Mouse (Mus musculus) limb, embryonic 12.5 days (tissue): ENCODE results near the gene Plppr1. TPM values are rescaled to one million over a fixed set of nuclear protein-coding genes. Genes with fewer than 3 reads are reported as not detected.

Source experiments
- ATAC-seq: fragments of 200-750 bp; cut with Nextera tagmentation; 2 replicates; pipeline ENCODE4 v1.8.0; 2017; ENCODE audit warnings: low read depth, moderate TSS enrichment; ENCODE audit not compliant: insufficient number of reproducible peaks, insufficient read depth, low FRiP score, low TSS enrichment
- H3K27ac ChIP-seq: fragments of 300-500 bp; sonication (generic); 2 replicates; pipeline ENCODE4 v1.5.1; 2016; ENCODE audit warnings: mild to moderate bottlenecking, moderate library complexity
- H3K27me3 ChIP-seq: fragments of 300-500 bp; sonication (generic); 2 replicates; pipeline ENCODE4 v1.6.1; 2016; ENCODE audit warnings: mild to moderate bottlenecking, moderate library complexity
- H3K36me3 ChIP-seq: fragments of 300-500 bp; sonication (generic); 2 replicates; pipeline ENCODE4 v1.6.1; 2016; ENCODE audit warnings: mild to moderate bottlenecking, moderate library complexity
- H3K4me1 ChIP-seq: fragments of 300-500 bp; sonication (generic); replicated peaks from 2 replicates; pipeline ENCODE4 v1.6.1; 2016
- H3K4me2 ChIP-seq: fragments of 300-500 bp; sonication (generic); 2 replicates; pipeline ENCODE4 v1.6.1; 2016; ENCODE audit warnings: mild to moderate bottlenecking, moderate library complexity
- H3K4me3 ChIP-seq: fragments of 300-500 bp; sonication (generic); replicated peaks from 2 replicates; pipeline ENCODE4 v1.5.1; 2016; ENCODE audit warnings: mild to moderate bottlenecking
- H3K9ac ChIP-seq: fragments of 300-500 bp; sonication (generic); replicated peaks from 2 replicates; pipeline ENCODE4 v1.6.1; 2016; ENCODE audit warnings: mild to moderate bottlenecking, moderate library complexity
- H3K9me3 ChIP-seq: fragments of 300-500 bp; sonication (generic); 2 replicates; pipeline ENCODE4 v1.6.1; 2016; ENCODE audit warnings: mild to moderate bottlenecking, moderate library complexity
- WGBS: fragments of 180-500 bp; shearing (Covaris S2); methylation state at CpG from one replicate; pipeline ENCODE4 v1.1.7; 2016; 5-methylcytosine and 5-hydroxymethylcytosine counted together
- polyA plus RNA-seq: library from polyadenylated mRNA; unstranded; fragments of >200 nt; fragmentation: Nextera tagmentation; extraction: Ambion mirVana; gene quantifications from 2 replicates; pipeline ENCODE4 v1.2.1, GENCODE M21; 2016

Gene Plppr1
- polyA plus RNA-seq, 1 experiment from 2014 or later, result 2.1 TPM

GRCm38 (mm10) chr4:49118842-49119241 is 59.8 kb downstream of the Plppr1 start:
- Histone ChIP-seq H3K4me2 (no peak overlapping the region), H3K9me3 (no peaks in the 10 kb centered on the region), H3K36me3 (no peaks in the 10 kb centered on the region), H3K9ac (no peak overlapping the region), H3K4me1 (no peaks in the 10 kb centered on the region), H3K27me3 (no peaks in the 10 kb centered on the region), H3K4me3 (no peak overlapping the region), H3K27ac (no peak overlapping the region)
- WGBS, result 70% methylated on average over 2 of the region's 2 CpGs
- no peak for ATAC-seq

DNA sequence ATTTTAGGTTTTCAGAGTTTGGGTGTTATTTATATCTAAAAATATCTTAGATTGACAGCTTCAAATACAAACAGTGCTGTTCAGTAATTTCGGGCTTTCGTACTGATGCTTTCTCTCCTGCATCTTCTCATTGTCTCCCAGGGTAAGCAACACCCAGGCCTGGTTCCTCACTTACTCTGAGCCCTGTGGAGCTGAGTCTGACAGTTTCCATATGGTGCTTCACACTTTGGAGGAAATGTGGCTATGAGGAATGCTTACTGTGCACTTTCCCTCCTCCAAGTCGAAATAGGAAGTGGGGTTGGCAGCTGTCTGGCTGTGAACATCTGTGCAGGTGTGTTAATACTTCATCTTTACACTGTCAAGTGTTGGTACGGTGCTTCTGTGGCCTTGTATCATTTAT is 85.7 kb downstream of the Plppr1 start:
- ATAC-seq, result no peak
- no peaks in the 10 kb centered on the region for H3K9me3 ChIP-seq
- no peak overlapping the region for H3K9ac ChIP-seq
- 63% methylated on average over 4 of the region's 4 CpGs for WGBS
- no peaks in the 10 kb centered on the region for H3K36me3 ChIP-seq
- no peak overlapping the region for H3K4me3 ChIP-seq
- peaks cover 4% of the 10 kb centered on the region for H3K4me1 ChIP-seq
- no peaks in the 10 kb centered on the region for H3K27me3 ChIP-seq
- no peak overlapping the region for H3K4me2 ChIP-seq
- no peak overlapping the region for H3K27ac ChIP-seq

GRCm38 (mm10) chr4:49148775-49149174 is 89.7 kb downstream of the Plppr1 start:
- no peak overlapping the region for H3K27ac ChIP-seq
- WGBS, result 83% methylated on average over 2 of the region's 2 CpGs
- ATAC-seq, result no peak

DNA sequence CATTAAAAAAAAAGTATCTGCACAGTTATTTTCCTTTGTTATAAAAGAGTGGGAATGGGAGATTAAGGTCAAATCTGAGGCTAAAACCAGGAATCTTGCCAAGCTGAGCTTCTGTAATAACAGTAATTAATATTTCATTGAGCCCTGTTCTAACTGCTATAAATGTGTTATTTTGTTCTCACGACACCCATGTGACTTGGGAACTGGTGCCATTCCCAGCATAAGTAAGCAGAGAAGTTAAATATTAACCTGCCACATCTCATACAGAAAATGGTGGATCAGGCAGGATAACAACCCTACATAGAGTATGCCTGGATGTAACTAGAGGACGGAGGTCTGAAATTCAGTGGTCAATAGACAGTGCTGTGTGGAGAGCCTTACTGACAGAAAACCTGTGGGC is 90.2 kb downstream of the Plppr1 start:
- Histone ChIP-seq H3K4me2 (no peak overlapping the region), H3K27ac (no peak overlapping the region), H3K4me3 (no peak overlapping the region), H3K9ac (no peak overlapping the region), H3K27me3 (no peaks in the 10 kb centered on the region), H3K36me3 (no peaks in the 10 kb centered on the region), H3K9me3 (no peaks in the 10 kb centered on the region), H3K4me1 (peaks cover 8% of the 10 kb centered on the region)
- 72% methylated on average over 2 of the region's 2 CpGs for WGBS
- ATAC-seq, result no peak

More at GRCm38 (mm10) chr4:49148775-49149174, 89.7 kb downstream of the Plppr1 start:
- no peak overlapping the region for H3K9ac ChIP-seq
- peaks cover 8% of the 10 kb centered on the region for H3K4me1 ChIP-seq
- H3K27me3 ChIP-seq, result no peaks in the 10 kb centered on the region
- no peaks in the 10 kb centered on the region for H3K36me3 ChIP-seq
- no peak overlapping the region for H3K4me3 ChIP-seq
- no peaks in the 10 kb centered on the region for H3K9me3 ChIP-seq
- no peak overlapping the region for H3K4me2 ChIP-seq

GRCm38 (mm10) chr4:49153849-49154248 is 94.8 kb downstream of the Plppr1 start:
- H3K4me1 ChIP-seq, result peaks cover 8% of the 10 kb centered on the region
- no peak overlapping the region for H3K4me3 ChIP-seq
- no peaks in the 10 kb centered on the region for H3K9me3 ChIP-seq
- H3K27ac ChIP-seq, result no peak overlapping the region
- no peak for ATAC-seq
- H3K27me3 ChIP-seq, result no peaks in the 10 kb centered on the region
- WGBS, result 49% methylated on average over 5 of the region's 5 CpGs
- no peak overlapping the region for H3K9ac ChIP-seq
- no peaks in the 10 kb centered on the region for H3K36me3 ChIP-seq
- no peak overlapping the region for H3K4me2 ChIP-seq

DNA sequence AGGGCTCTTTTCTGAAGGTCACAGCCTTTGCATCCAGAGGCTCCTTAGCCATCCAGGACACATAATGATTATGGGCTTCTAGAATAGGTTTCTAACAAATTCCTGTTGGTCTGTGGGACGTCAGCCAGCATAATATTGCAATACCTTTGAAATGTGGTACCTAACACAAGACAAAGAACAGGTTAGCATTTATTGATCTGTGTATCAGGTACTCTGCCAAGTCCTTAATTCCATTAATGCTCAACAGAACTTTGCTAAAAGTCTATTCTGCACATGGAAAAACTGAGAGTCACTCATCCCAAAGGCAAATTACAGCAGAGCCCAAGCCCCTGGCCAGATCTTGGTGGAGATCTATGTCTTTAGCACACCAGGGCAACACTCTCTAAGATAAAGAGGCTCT is 97.7 kb downstream of the Plppr1 start:
- no peak overlapping the region for H3K9ac ChIP-seq
- no peak overlapping the region for H3K4me3 ChIP-seq
- ATAC-seq, result no peak
- H3K9me3 ChIP-seq, result no peaks in the 10 kb centered on the region
- H3K27ac ChIP-seq, result no peak overlapping the region
- 66% methylated on average over 1 of the region's 1 CpGs for WGBS
- no peaks in the 10 kb centered on the region for H3K27me3 ChIP-seq
- no peak overlapping the region for H3K4me2 ChIP-seq
- no peaks in the 10 kb centered on the region for H3K36me3 ChIP-seq
- H3K4me1 ChIP-seq, result no peaks in the 10 kb centered on the region

DNA sequence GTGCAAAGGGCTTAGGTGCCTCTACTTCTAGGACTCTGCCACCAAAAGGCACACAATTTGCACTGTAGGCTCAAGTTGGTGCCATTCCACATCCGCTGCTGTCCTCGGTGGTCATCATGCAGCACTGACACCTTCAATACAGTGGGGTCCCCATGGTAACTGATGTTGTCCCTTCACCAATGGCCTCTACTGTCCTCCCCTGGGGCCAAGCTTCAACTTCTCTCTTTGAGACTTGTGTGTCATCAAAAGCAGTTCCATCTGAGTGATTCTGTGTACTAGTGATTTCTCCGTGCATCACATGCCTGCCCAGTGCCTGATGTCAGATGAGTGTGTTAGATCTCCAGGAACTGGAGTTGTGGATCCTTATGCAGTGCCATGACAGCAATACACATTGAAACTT is 104.2 kb downstream of the Plppr1 start:
- no peak overlapping the region for H3K27ac ChIP-seq
- no peak overlapping the region for H3K4me2 ChIP-seq
- no peaks in the 10 kb centered on the region for H3K9me3 ChIP-seq
- no peaks in the 10 kb centered on the region for H3K36me3 ChIP-seq
- 79% methylated on average over 3 of the region's 3 CpGs for WGBS
- no peak overlapping the region for H3K9ac ChIP-seq
- no peak overlapping the region for H3K4me3 ChIP-seq
- no peaks in the 10 kb centered on the region for H3K27me3 ChIP-seq
- ATAC-seq, result no peak
- no peaks in the 10 kb centered on the region for H3K4me1 ChIP-seq

DNA sequence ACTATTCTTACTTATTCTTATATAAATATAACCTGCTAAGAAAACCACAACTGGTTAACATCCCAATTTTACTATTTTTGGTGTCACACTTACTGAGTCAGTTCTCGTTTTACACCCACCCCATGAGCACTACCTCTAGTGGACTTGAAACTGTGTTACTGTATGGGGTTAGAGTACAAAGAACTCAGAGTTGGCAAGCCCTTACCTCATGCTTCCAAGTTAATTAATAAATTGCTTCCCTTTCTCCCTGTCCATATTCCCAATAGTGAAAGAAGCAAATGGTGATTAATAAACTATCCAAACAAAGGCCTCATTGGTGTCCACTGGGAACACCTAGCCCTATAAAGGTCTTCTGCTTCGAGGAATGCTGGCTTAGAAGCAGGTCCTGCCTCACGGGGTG is 107.3 kb downstream of the Plppr1 start:
- no peak for ATAC-seq
- H3K4me3 ChIP-seq, result no peak overlapping the region
- H3K9me3 ChIP-seq, result no peaks in the 10 kb centered on the region
- H3K4me2 ChIP-seq, result no peak overlapping the region
- no peak overlapping the region for H3K27ac ChIP-seq
- H3K9ac ChIP-seq, result no peak overlapping the region
- no peaks in the 10 kb centered on the region for H3K27me3 ChIP-seq
- H3K36me3 ChIP-seq, result no peaks in the 10 kb centered on the region
- 71% methylated on average over 3 of the region's 3 CpGs for WGBS
- H3K4me1 ChIP-seq, result no peaks in the 10 kb centered on the region

DNA sequence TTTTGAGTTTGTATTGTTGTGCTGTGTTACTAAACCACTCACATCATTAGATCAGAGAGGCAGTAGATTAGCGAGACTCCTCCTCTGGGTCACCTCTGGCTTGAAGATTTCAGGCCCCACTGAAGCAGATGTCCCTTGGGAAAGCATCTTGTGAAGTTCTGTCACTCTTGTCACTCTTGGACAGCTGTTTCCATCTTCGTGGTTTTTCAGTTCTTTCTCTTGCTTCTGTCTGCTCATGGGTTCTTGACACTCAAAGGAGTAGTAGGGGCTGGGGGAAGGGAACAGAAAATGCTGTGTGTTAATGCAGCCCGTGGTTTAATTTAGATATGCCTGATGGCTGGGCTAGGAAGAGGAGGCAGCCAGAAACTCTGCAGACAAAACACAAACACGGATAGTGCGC is 108.0 kb downstream of the Plppr1 start:
- Histone ChIP-seq H3K36me3 (no peaks in the 10 kb centered on the region), H3K4me1 (no peaks in the 10 kb centered on the region), H3K9ac (no peak overlapping the region), H3K9me3 (no peaks in the 10 kb centered on the region), H3K27ac (no peak overlapping the region), H3K4me3 (no peak overlapping the region), H3K27me3 (no peaks in the 10 kb centered on the region), H3K4me2 (no peak overlapping the region)
- 82% methylated on average over 5 of the region's 5 CpGs for WGBS
- ATAC-seq, result no peak

- Histone ChIP-seq H3K4me2 (no peak overlapping the region), H3K27me3 (no peaks in the 10 kb centered on the region), H3K4me1 (no peaks in the 10 kb centered on the region), H3K4me3 (no peak overlapping the region), H3K27ac (no peak overlapping the region), H3K36me3 (no peaks in the 10 kb centered on the region), H3K9me3 (no peaks in the 10 kb centered on the region), H3K9ac (no peak overlapping the region)
- WGBS, result 65% methylated on average over 1 of the region's 1 CpGs
- no peak for ATAC-seq
Observed at GRCm38 (mm10) chr4:49169498-49169897, 110.4 kb downstream of the Plppr1 start.

DNA sequence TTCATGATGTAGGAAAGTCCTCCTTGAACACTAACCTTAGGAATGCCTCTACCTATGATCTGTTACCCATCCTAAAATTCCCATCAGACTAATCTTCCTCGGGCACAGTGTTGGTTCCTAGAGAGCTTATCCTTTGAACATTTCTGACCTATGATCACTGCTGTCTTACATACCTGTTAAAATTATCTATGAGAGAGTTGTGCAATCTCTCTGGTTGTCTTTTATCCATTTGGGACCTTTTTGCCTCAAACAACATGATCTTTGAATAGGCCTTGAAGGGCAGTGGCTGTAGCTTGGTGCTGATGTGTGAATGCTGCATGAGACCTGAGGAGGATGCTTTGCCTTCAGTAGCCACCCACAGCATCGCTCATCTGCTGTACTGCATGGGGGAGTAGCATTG is 119.0 kb downstream of the Plppr1 start:
- Histone ChIP-seq H3K4me3 (no peak overlapping the region), H3K9ac (no peak overlapping the region), H3K4me2 (no peak overlapping the region), H3K9me3 (no peaks in the 10 kb centered on the region), H3K4me1 (no peaks in the 10 kb centered on the region), H3K27me3 (no peaks in the 10 kb centered on the region), H3K36me3 (no peaks in the 10 kb centered on the region), H3K27ac (no peak overlapping the region)
- no peak for ATAC-seq
- 88% methylated on average over 2 of the region's 2 CpGs for WGBS

DNA sequence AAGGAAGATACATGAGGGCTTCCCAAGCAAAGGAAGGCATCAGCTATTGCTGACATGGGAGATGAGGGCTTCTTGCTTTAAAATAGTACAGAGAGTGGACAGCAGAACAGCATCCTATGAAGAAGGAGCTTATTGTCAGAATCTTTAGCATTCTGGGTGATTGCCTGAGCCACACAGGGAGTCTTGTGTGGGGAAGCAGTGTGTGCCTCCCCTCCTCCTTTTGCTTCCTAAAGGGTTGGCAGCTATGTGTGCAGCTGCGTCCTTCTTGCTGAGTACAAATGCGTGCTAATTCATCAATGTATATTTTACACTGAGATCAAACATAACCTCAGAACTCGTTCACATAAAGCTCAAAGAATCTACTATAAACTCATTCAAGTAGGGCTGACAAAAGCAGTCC is 119.8 kb downstream of the Plppr1 start:
- Histone ChIP-seq H3K4me1 (no peaks in the 10 kb centered on the region), H3K9me3 (no peaks in the 10 kb centered on the region), H3K9ac (no peak overlapping the region), H3K4me2 (no peak overlapping the region), H3K4me3 (no peak overlapping the region), H3K27me3 (no peaks in the 10 kb centered on the region), H3K27ac (no peak overlapping the region), H3K36me3 (no peaks in the 10 kb centered on the region)
- ATAC-seq, result no peak
- 85% methylated on average over 3 of the region's 3 CpGs for WGBS
